Mouse (Mus musculus): Measurements from ENCODE around the gene Hnrnpa0. TPM values are rescaled to one million over a fixed set of nuclear protein-coding genes. Genes with fewer than 3 reads are reported as not detected.
"Not testable (repeated sequence)": the region's sequence is repeated elsewhere in the genome, so short reads cannot be mapped to it uniquely, and the experiment has no call there.

The Hnrnpa0 gene
- total and polyA plus RNA-seq, 2 experiments from 2014 or later, result 56.8 to 178 TPM

DNA sequence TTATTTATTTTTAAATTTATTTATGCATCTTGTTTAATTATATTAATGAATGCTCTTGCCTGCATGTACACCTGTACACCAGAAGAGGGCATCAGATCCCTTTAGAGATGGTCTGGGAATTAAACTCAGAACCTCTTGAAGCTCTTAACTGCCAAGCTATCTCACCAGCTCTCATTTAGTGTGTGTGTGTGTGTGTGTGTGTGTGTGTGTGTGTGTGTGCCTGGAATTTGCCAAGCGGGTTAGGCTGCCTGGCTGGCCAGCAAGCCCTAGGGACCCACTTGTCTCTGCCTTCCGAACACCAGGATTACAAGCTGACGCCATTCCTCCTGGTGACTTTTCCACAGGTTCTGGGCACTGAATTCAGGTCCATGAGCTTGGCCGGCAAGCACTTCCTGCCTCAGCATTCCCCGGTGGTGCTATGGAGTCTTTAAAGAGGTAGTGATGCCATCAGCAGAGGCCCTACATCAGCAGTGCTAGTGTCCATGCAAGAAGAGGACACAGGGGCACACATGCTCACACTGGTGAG is 20.7 kb upstream of the Hnrnpa0 start:
- Histone ChIP-seq H3K4me1 (ENCODE audit: insufficient read depth, low read length) (no peaks in the 10 kb centered on the region), H3K9me3 (ENCODE audit: low read length) (no peaks in the 10 kb centered on the region), H3K36me3 (ENCODE audit: insufficient read depth, low read length) (no peaks in the 10 kb centered on the region), H3K27me3 (ENCODE audit: insufficient read depth, low read length) (no peaks in the 10 kb centered on the region), H3K4me2 (ENCODE audit: low read depth, low read length) (peak overlapping the region; percentile 86), H3K4me3 (ENCODE audit: low read length) (peak overlapping the region; percentile 42), H3K27ac (peak overlapping the region; percentile 32; the same call in 1 of the 2 replicates), H3K9ac (replicated peaks; ENCODE audit: low read length) (no peak overlapping the region)
- WGBS, result 34% methylated on average over 5 of the region's 5 CpGs
- DNase-seq (ENCODE audit: low spot score) (peak; percentile 60), ATAC-seq (peak; percentile 58; the same call in 1 of the 2 replicates)
- TF ChIP-seq CTCF (IDR thresholded peaks at IDR 0.05; ENCODE audit: low read depth), result peak; percentile 69

DNA sequence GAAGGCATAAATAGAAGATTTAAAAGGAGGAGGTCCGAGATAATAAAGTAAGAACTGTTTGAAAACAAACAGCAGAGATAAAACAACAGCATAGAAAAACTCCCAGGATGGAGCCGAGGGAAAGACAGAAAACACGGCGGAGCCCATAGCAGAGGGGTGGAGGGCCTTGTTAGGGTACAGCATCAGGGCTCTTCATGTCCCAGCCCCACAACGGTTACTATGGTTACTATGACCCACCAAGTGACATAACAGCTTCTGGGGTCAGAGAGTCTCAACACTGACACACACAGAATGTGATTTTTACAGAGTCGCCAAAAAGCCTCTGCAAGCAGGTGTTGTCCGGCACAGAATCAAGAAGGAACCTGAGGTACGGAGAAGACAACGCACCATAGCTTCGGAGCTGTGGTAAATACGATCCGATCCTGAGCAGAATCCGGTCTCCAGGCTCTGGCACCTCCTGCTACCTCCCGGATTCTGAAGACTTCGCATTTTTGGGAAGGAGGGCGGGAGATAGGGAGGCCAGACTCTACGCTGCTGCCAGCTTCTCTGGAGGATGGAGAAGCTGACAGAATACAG is 20.0 kb upstream of the Hnrnpa0 start:
- Histone ChIP-seq H3K4me2 (ENCODE audit: low read depth, low read length) (peak overlapping the region; percentile 86), H3K9me3 (ENCODE audit: low read length) (no peaks in the 10 kb centered on the region), H3K9ac (replicated peaks; ENCODE audit: low read length) (peak overlapping the region; percentile 28; the same call in 1 of the 2 replicates), H3K4me3 (ENCODE audit: low read length) (peak overlapping the region; percentile 42), H3K36me3 (ENCODE audit: insufficient read depth, low read length) (no peaks in the 10 kb centered on the region), H3K27ac (peak overlapping the region; percentile 32; the same call in 1 of the 2 replicates), H3K27me3 (ENCODE audit: insufficient read depth, low read length) (no peaks in the 10 kb centered on the region), H3K4me1 (ENCODE audit: insufficient read depth, low read length) (no peaks in the 10 kb centered on the region)
- ATAC-seq (peak; percentile 95), DNase-seq (ENCODE audit: low spot score) (peak; percentile 83)
- under 1% methylated on average over 17 of the region's 17 CpGs for WGBS
- no peak for TF ChIP-seq CTCF (IDR thresholded peaks at IDR 0.05; ENCODE audit: low read depth)

DNA sequence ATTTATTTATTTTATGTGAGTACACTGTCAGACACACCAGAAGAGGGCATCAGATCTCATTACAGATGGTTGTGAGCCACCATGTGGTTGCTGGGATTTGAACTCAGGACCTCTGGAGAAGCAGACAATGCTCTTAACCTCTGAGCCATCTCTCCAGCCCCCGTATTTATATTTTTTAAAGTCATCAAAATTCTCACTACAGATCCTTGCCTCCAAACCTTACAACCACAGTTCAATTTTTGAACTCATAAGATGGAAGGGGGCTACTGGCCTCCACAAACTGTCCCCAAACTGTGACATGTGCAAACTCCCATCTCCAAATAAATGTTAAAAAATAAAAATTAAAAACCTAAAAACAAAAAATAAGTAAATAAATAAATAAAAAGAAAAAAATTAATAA is 19.4 kb upstream of the Hnrnpa0 start:
- Histone ChIP-seq H3K27ac (no peak overlapping the region), H3K4me2 (ENCODE audit: low read depth, low read length) (no peak overlapping the region), H3K9ac (replicated peaks; ENCODE audit: low read length) (no peak overlapping the region), H3K4me3 (ENCODE audit: low read length) (no peak overlapping the region), H3K27me3 (ENCODE audit: insufficient read depth, low read length) (no peaks in the 10 kb centered on the region), H3K4me1 (ENCODE audit: insufficient read depth, low read length) (no peaks in the 10 kb centered on the region), H3K36me3 (ENCODE audit: insufficient read depth, low read length) (no peaks in the 10 kb centered on the region), H3K9me3 (ENCODE audit: low read length) (no peaks in the 10 kb centered on the region)
- 90% methylated on average over 1 of the region's 1 CpGs for WGBS
- no peak for TF ChIP-seq CTCF (IDR thresholded peaks at IDR 0.05; ENCODE audit: low read depth)
- DNase-seq (ENCODE audit: low spot score), result no peak
- no peak for ATAC-seq

DNA sequence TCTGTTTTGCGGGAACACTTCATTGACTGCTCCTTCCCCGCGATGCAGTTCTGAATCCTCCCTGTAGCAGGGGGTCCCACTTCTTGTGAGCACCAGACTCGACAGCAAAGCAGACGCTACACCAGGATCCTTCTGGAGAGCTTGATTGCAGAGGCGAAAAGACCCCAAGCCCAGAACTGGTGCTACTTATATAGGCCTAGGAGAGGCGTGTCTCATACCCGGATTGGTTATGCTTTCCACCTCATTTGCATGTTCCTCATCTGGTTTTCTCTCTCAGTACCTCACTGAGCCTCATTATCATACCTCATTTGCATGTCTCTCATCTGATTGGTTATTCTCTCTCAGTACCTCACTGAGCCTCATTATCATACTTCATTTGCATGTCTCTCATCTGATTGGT is 18.2 kb upstream of the Hnrnpa0 start:
- DNase-seq (ENCODE audit: low spot score); H3K4me3 ChIP-seq (ENCODE audit: low read length); H3K36me3 ChIP-seq (ENCODE audit: insufficient read depth, low read length); H3K9ac ChIP-seq (replicated peaks; ENCODE audit: low read length); H3K4me1 ChIP-seq (ENCODE audit: insufficient read depth, low read length); ATAC-seq; H3K27me3 ChIP-seq (ENCODE audit: insufficient read depth, low read length); H3K4me2 ChIP-seq (ENCODE audit: low read depth, low read length); H3K27ac ChIP-seq; H3K9me3 ChIP-seq (ENCODE audit: low read length): not testable (repeated sequence)
- WGBS, result 93% methylated on average over 8 of the region's 8 CpGs

DNA sequence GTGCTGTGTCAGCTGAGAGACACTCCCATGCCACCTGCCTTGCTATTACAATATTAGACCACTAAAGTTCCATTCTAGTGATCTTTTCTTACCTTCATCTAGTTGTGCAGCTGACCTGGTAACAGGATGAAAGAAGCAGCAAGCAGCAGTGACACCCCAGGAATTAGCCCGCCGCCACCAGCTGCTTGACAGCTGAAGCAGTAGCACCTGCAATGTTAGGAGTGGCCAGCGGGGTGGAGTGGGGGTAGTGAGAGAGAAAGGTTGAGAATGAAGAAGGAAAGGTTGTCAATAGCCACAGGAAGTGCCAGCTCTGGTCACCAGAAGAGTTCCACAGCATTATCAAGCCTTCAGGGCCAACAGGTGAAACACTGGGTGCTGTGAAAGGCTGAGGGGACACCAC is 3.3 kb upstream of the Hnrnpa0 start:
- H3K27ac ChIP-seq, result no peak overlapping the region
- H3K27me3 ChIP-seq (ENCODE audit: insufficient read depth, low read length), result no peaks in the 10 kb centered on the region
- TF ChIP-seq CTCF (IDR thresholded peaks at IDR 0.05; ENCODE audit: low read depth), result peak; percentile 8; the same call in 1 of the 2 replicates
- no peak overlapping the region for H3K4me3 ChIP-seq (ENCODE audit: low read length)
- H3K9ac ChIP-seq (replicated peaks; ENCODE audit: low read length), result no peak overlapping the region
- no peaks in the 10 kb centered on the region for H3K4me1 ChIP-seq (ENCODE audit: insufficient read depth, low read length)
- no peaks in the 10 kb centered on the region for H3K9me3 ChIP-seq (ENCODE audit: low read length)
- no peak overlapping the region for H3K4me2 ChIP-seq (ENCODE audit: low read depth, low read length)
- H3K36me3 ChIP-seq (ENCODE audit: insufficient read depth, low read length), result no peaks in the 10 kb centered on the region
- 51% methylated on average over 3 of the region's 3 CpGs for WGBS
- DNase-seq (ENCODE audit: low spot score) (no peak), ATAC-seq (no peak)

DNA sequence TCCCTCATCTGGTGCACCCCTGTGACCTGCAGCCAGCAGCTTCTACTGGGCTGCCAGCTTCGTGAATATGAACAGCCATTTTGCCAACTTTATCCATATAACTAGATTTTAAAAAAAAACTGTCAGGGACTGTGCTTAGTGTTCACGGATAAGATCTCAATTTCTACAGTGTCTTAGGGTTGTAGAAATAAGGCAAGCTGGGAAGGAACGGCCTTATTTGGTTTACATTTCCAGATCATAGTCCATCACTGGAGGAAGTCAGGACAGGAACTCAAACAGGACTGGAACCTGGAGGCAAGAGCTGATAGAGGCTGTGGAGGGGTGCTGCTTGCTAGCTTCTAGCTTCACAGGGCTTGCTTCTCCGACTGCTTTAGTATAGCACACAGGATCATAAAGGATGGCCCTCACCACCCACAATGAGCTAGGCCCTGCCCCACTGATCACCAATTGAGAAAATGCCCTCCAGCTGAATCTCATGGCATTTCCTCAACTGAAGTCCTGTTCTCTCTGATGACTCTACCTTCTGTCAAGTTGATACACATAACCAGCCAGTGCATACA is 1.4 kb upstream of the Hnrnpa0 start:
- DNase-seq (ENCODE audit: low spot score), result no peak
- peak overlapping the region; percentile 99 for H3K27ac ChIP-seq
- peak overlapping the region; percentile 99 for H3K9ac ChIP-seq (replicated peaks; ENCODE audit: low read length)
- peak overlapping the region; percentile 83 for H3K4me2 ChIP-seq (ENCODE audit: low read depth, low read length)
- WGBS, result 24% methylated on average over 4 of the region's 4 CpGs
- peak overlapping the region; percentile 94 for H3K4me3 ChIP-seq (ENCODE audit: low read length)
- no peaks in the 10 kb centered on the region for H3K9me3 ChIP-seq (ENCODE audit: low read length)
- H3K36me3 ChIP-seq (ENCODE audit: insufficient read depth, low read length), result no peaks in the 10 kb centered on the region
- no peak for TF ChIP-seq CTCF (IDR thresholded peaks at IDR 0.05; ENCODE audit: low read depth)
- H3K27me3 ChIP-seq (ENCODE audit: insufficient read depth, low read length), result no peaks in the 10 kb centered on the region
- no peak for ATAC-seq
- 0 out of 2 replicates have a peak, but pooled peaks cover 6% of the 10 kb centered on the region for H3K4me1 ChIP-seq (ENCODE audit: insufficient read depth, low read length)

Data from hindbrain, postnatal 0 days (tissue).